ENCODE assay signal across 27 mouse cellular contexts in genomic region chrX:142834807-142835206, GRCm38 (mm10).
DNase-seq lines count a peak whose midpoint lies in the region; ATAC-seq and TF ChIP-seq lines count a peak whose summit lies in the region.
"Had no signal": no experiment of that assay in that cellular context is flagged by ENCODE, and none has a peak within 500 bp of the region (broad histone marks: within the 10 kb centered on the region; RNA-seq: fewer than 3 reads in every experiment).

No protein-coding gene starts in this region.

- intact Hi-C loops in heart, postnatal 10 days (cut with DNase I), result no loop called here

- peaks cover 7% of the 10 kb centered on the region; the same call in 1 of the 2 replicates for H3K4me1 ChIP-seq in heart, embryonic 10.5 days
- peaks cover 6% of the 10 kb centered on the region; the same call in 1 of the 2 replicates for H3K4me1 ChIP-seq in kidney, embryonic 16.5 days (ENCODE audit: insufficient read depth, low read length)
- H3K4me1 ChIP-seq in kidney, adult 2 months (ENCODE audit: control insufficient read depth, insufficient read depth, low read length), result no peaks in the 10 kb centered on the region
- peaks cover 55% of the 10 kb centered on the region for H3K4me1 ChIP-seq in heart, embryonic 13.5 days
- peaks cover 28% of the 10 kb centered on the region for H3K4me1 ChIP-seq in heart, embryonic 16.5 days (ENCODE audit: control insufficient read depth, insufficient read depth, low read length)
- H3K4me1 ChIP-seq: forebrain, embryonic 15.5 days; hindbrain, embryonic 12.5 days; intestine, embryonic 15.5 days; midbrain, embryonic 15.5 days had no signal

- no peak for TF ChIP-seq POLR2A in kidney, adult 2 months (IDR thresholded peaks at IDR 0.05; ENCODE audit: low read depth, low read length)

- peak overlapping the region; percentile 59; the same call in 1 of the 2 replicates for H3K27ac ChIP-seq in heart, embryonic 10.5 days
- H3K27ac ChIP-seq in kidney, embryonic 16.5 days (ENCODE audit: low read length), result peak overlapping the region; percentile 18; the same call in 1 of the 2 replicates
- H3K27ac ChIP-seq in kidney, adult 2 months (ENCODE audit: insufficient read depth, low read depth, low read length), result no peak overlapping the region
- H3K27ac ChIP-seq in heart, embryonic 13.5 days (replicated peaks), result peak overlapping the region; percentile 82
- peak overlapping the region; percentile 89 for H3K27ac ChIP-seq in heart, embryonic 16.5 days (ENCODE audit: low read length)
- H3K27ac ChIP-seq: embryonic facial prominence, embryonic 13.5 days; forebrain, embryonic 10.5 days; forebrain, embryonic 15.5 days; hindbrain, embryonic 12.5 days; hindbrain, postnatal 0 days; intestine, embryonic 15.5 days; liver, embryonic 14.5 days; macrophage; midbrain, embryonic 15.5 days had no signal

- DNase-seq in heart, embryonic 10.5 days (ENCODE audit: low spot score), result no peak
- no peak for DNase-seq in heart, postnatal 10 days
- no peak for DNase-seq in kidney, adult 2 months
- DNase-seq in frontal cortex, postnatal 36 days (ENCODE audit: low spot score in 2 of 2), result no peak
- no peak for DNase-seq in adrenal gland, postnatal 25 days
- DNase-seq: adrenal gland, postnatal 36 days; cerebellum, adult 18-20 months; cerebellum, postnatal 10 days; kidney, adult 9 months; layer of hippocampus, adult 9-11 months; liver; lung, adult 2 months; lung, postnatal 10 days; right cerebral cortex, postnatal 25 days had no signal

- peaks cover 17% of the 10 kb centered on the region; the same call in 1 of the 2 replicates for H3K36me3 ChIP-seq in heart, embryonic 10.5 days
- 0 out of 2 replicates have a peak, but pooled peaks cover 5% of the 10 kb centered on the region for H3K36me3 ChIP-seq in kidney, embryonic 16.5 days (ENCODE audit: insufficient read depth, low read length)
- H3K36me3 ChIP-seq in kidney, adult 2 months (ENCODE audit: control insufficient read depth, insufficient read depth, low read length), result no peaks in the 10 kb centered on the region
- peaks cover 24% of the 10 kb centered on the region for H3K36me3 ChIP-seq in heart, embryonic 13.5 days
- H3K36me3 ChIP-seq in heart, embryonic 16.5 days (ENCODE audit: control insufficient read depth, insufficient read depth), result peaks cover 2% of the 10 kb centered on the region; the same call in 1 of the 2 replicates
- H3K36me3 ChIP-seq: embryonic facial prominence, embryonic 13.5 days; forebrain, embryonic 15.5 days; hindbrain, embryonic 12.5 days; intestine, embryonic 15.5 days; midbrain, embryonic 15.5 days had no signal

- 76% methylated on average over 6 of the region's 6 CpGs for WGBS in heart, embryonic 10.5 days
- 69% methylated on average over 6 of the region's 6 CpGs for WGBS in kidney, embryonic 16.5 days
- 79% methylated on average over 6 of the region's 6 CpGs for WGBS in kidney, adult 2 months
- 57% methylated on average over 6 of the region's 6 CpGs for WGBS in heart, embryonic 13.5 days
- 64% methylated on average over 6 of the region's 6 CpGs for WGBS in heart, embryonic 16.5 days

- ATAC-seq in kidney, embryonic 16.5 days (ENCODE audit: low FRiP score, low TSS enrichment), result peak; percentile 24; the same call in 1 of the 2 replicates
- no peak for ATAC-seq in heart, embryonic 13.5 days (ENCODE audit: extremely low read depth, insufficient number of reproducible peaks, low FRiP score, low TSS enrichment)
- ATAC-seq in heart, embryonic 16.5 days (replicated peaks; ENCODE audit: extremely low read depth, insufficient read depth, low FRiP score), result no peak
- ATAC-seq: CD4-positive, CD25-positive, alpha-beta regulatory T cell, adult 4 months; forebrain, embryonic 15.5 days; hindbrain, postnatal 0 days; intestine, embryonic 15.5 days; midbrain, embryonic 15.5 days had no signal

- no peak overlapping the region for H3K9ac ChIP-seq in kidney, embryonic 16.5 days (replicated peaks; ENCODE audit: low read length)
- no peak overlapping the region for H3K9ac ChIP-seq in heart, embryonic 13.5 days
- H3K9ac ChIP-seq in heart, embryonic 16.5 days (ENCODE audit: low read length), result no peak overlapping the region
- H3K9ac ChIP-seq: embryonic facial prominence, embryonic 13.5 days; forebrain, embryonic 15.5 days; hindbrain, embryonic 12.5 days; intestine, embryonic 15.5 days; liver, embryonic 14.5 days; midbrain, embryonic 15.5 days had no signal

- no peak for TF ChIP-seq CTCF in kidney, adult 2 months (conservative IDR thresholded peaks at IDR 0.05; ENCODE audit: insufficient read depth, insufficient read length, low read depth, low read length)

- H3K27me3 ChIP-seq in heart, embryonic 10.5 days (ENCODE audit: insufficient read depth, poor library complexity, severe bottlenecking), result peaks cover 4% of the 10 kb centered on the region; the same call in 1 of the 2 replicates
- H3K27me3 ChIP-seq in kidney, embryonic 16.5 days (ENCODE audit: insufficient read depth, low read length), result peaks cover 9% of the 10 kb centered on the region; the same call in 1 of the 2 replicates
- H3K27me3 ChIP-seq in kidney, adult 2 months (replicated peaks; ENCODE audit: control insufficient read depth, insufficient read depth, low read length), result no peaks in the 10 kb centered on the region
- no peaks in the 10 kb centered on the region for H3K27me3 ChIP-seq in heart, embryonic 13.5 days (replicated peaks)
- H3K27me3 ChIP-seq in heart, embryonic 16.5 days (ENCODE audit: control insufficient read depth, insufficient read depth, low read length), result no peaks in the 10 kb centered on the region
- H3K27me3 ChIP-seq: forebrain, embryonic 15.5 days; hindbrain, embryonic 12.5 days; intestine, embryonic 15.5 days; midbrain, embryonic 15.5 days had no signal

- H3K4me3 ChIP-seq in heart, embryonic 10.5 days, result no peak overlapping the region
- no peak overlapping the region for H3K4me3 ChIP-seq in kidney, embryonic 16.5 days (ENCODE audit: low read length)
- H3K4me3 ChIP-seq in kidney, adult 2 months (ENCODE audit: insufficient read depth, low read depth, low read length), result no peak overlapping the region
- H3K4me3 ChIP-seq in heart, embryonic 13.5 days, result no peak overlapping the region
- H3K4me3 ChIP-seq in heart, embryonic 16.5 days (ENCODE audit: low read length), result no peak overlapping the region
- H3K4me3 ChIP-seq: embryonic facial prominence, embryonic 13.5 days; forebrain, embryonic 10.5 days; forebrain, embryonic 15.5 days; hindbrain, embryonic 12.5 days; intestine, embryonic 15.5 days; midbrain, embryonic 15.5 days had no signal

- H3K4me2 ChIP-seq in kidney, embryonic 16.5 days (replicated peaks; ENCODE audit: low read depth, low read length), result no peak overlapping the region
- no peak overlapping the region for H3K4me2 ChIP-seq in heart, embryonic 13.5 days
- H3K4me2 ChIP-seq in heart, embryonic 16.5 days (ENCODE audit: low read depth, low read length), result no peak overlapping the region
- H3K4me2 ChIP-seq: embryonic facial prominence, embryonic 13.5 days; forebrain, embryonic 15.5 days; hindbrain, embryonic 12.5 days; intestine, embryonic 15.5 days; midbrain, embryonic 15.5 days had no signal

- no peaks in the 10 kb centered on the region for H3K9me3 ChIP-seq in heart, embryonic 10.5 days
- H3K9me3 ChIP-seq in kidney, embryonic 16.5 days (ENCODE audit: low read length), result no peaks in the 10 kb centered on the region
- no peaks in the 10 kb centered on the region for H3K9me3 ChIP-seq in heart, embryonic 13.5 days
- H3K9me3 ChIP-seq in heart, embryonic 16.5 days (replicated peaks; ENCODE audit: control insufficient read depth, low read length), result no peaks in the 10 kb centered on the region
- H3K9me3 ChIP-seq: embryonic facial prominence, embryonic 13.5 days; forebrain, embryonic 10.5 days; forebrain, embryonic 15.5 days; hindbrain, embryonic 12.5 days; intestine, embryonic 15.5 days; midbrain, embryonic 15.5 days had no signal
